Mouse (Mus musculus) neural tube, embryonic 13.5 days (tissue): ENCODE measurements at regions not wholly inside any gene's neighbourhood (a gene's known extent, or its start where the extent isn't known, plus 50 kb on each side); places are given as distances from the start of the nearest gene placed in this dataset.

Experiments used
- ATAC-seq: fragments of 200-750 bp; cut with Nextera tagmentation; 2 replicates; pipeline ENCODE4 v1.8.0; 2017; ENCODE audit warnings: low read depth, mild to moderate bottlenecking, moderate TSS enrichment, moderate library complexity
- H3K27ac ChIP-seq: fragments of 300-500 bp; sonication (generic); replicated peaks from 2 replicates; pipeline ENCODE4 v1.5.1; 2015; ENCODE audit warnings: moderate library complexity, mild to moderate bottlenecking, inconsistent platforms
- H3K27me3 ChIP-seq: fragments of 300-500 bp; sonication (generic); 2 replicates; pipeline ENCODE4 v1.6.1; 2015; ENCODE audit warnings: mild to moderate bottlenecking, inconsistent platforms
- H3K36me3 ChIP-seq: fragments of 300-500 bp; sonication (generic); 2 replicates; pipeline ENCODE4 v1.6.1; 2015; ENCODE audit warnings: mild to moderate bottlenecking, inconsistent platforms
- H3K4me1 ChIP-seq: fragments of 300-500 bp; sonication (generic); replicated peaks from 2 replicates; pipeline ENCODE4 v1.6.1; 2015; ENCODE audit warnings: inconsistent platforms
- H3K4me2 ChIP-seq: fragments of 300-500 bp; sonication (generic); 2 replicates; pipeline ENCODE4 v1.6.1; 2015; ENCODE audit warnings: inconsistent platforms, mild to moderate bottlenecking, moderate library complexity
- H3K4me3 ChIP-seq: fragments of 300-500 bp; sonication (generic); 2 replicates; pipeline ENCODE4 v1.5.1; 2015; ENCODE audit warnings: mild to moderate bottlenecking, inconsistent platforms
- H3K9ac ChIP-seq: fragments of 300-500 bp; sonication (generic); 2 replicates; pipeline ENCODE4 v1.6.1; 2015; ENCODE audit warnings: moderate library complexity, mild to moderate bottlenecking, inconsistent platforms
- H3K9me3 ChIP-seq: fragments of 300-500 bp; sonication (generic); 2 replicates; pipeline ENCODE4 v1.6.1; 2016; ENCODE audit warnings: inconsistent platforms
- WGBS: fragments of 180-500 bp; shearing (Covaris S2); methylation state at CpG from one replicate; pipeline ENCODE4 v1.1.7; 2015; 5-methylcytosine and 5-hydroxymethylcytosine counted together

DNA sequence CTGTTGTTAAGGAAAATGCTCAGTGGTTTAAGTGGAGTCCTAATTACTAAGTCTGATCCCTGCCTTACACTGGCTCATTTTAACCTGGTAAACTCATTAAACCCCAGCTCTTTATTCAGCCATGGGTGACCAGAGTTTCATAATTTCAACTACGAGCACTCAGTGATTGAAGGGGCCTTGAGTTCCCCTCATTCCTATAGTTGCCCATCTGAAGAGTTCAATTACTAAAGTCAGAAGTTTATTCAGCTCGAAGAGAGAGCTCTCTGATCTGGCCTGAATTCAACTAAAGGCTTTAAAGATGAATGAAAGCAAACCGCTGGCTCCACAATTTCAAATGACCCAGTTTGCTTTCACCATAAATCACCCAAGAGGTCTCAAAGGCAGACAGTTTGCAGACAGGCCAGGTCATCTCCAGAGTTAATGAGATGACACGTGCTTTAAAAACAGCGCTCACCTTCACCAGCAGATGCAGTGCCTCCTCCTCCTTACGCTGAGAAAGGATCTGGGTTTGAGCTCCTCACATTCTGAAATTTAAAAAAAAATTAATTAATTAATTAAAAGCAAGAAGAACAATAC lies 154.3 kb upstream of the Slc24a2 start:
- no peaks in the 10 kb centered on the region for H3K9me3 ChIP-seq
- H3K9ac ChIP-seq: no peak overlapping the region
- no peaks in the 10 kb centered on the region for H3K27me3 ChIP-seq
- H3K4me1 ChIP-seq: peaks cover 41% of the 10 kb centered on the region
- 12% methylated on average over 6 of the region's 6 CpGs for WGBS
- H3K27ac ChIP-seq: no peak overlapping the region
- no peak for ATAC-seq
- H3K36me3 ChIP-seq: no peaks in the 10 kb centered on the region
- no peak overlapping the region for H3K4me2 ChIP-seq
- H3K4me3 ChIP-seq: no peak overlapping the region

DNA sequence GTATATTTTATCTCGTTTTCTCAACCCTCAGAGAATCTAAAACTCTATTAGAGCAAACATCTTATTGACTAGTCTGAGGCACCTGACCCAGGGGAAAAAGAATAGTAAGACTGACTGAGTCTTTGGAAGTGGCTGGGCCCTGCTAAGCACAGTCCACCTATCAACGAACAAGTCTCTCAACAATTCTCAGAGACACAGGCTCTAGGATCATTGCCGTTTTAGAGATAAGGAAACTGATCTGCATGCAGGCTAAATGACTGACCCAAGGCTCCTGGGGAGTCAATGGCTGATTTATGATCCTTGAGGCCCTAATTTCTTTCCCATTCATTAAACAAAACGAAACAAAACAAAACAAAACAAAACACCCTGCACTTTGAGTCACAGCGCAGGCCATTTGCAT lies 150.4 kb upstream of the Slc24a2 start:
- H3K9ac ChIP-seq: no peak overlapping the region
- no peaks in the 10 kb centered on the region for H3K36me3 ChIP-seq
- H3K4me3 ChIP-seq: no peak overlapping the region
- H3K4me2 ChIP-seq: no peak overlapping the region
- no peak overlapping the region for H3K27ac ChIP-seq
- H3K9me3 ChIP-seq: no peaks in the 10 kb centered on the region
- ATAC-seq: no peak
- 28% methylated on average over 5 of the region's 5 CpGs for WGBS
- H3K27me3 ChIP-seq: no peaks in the 10 kb centered on the region
- H3K4me1 ChIP-seq: peaks cover 43% of the 10 kb centered on the region

DNA sequence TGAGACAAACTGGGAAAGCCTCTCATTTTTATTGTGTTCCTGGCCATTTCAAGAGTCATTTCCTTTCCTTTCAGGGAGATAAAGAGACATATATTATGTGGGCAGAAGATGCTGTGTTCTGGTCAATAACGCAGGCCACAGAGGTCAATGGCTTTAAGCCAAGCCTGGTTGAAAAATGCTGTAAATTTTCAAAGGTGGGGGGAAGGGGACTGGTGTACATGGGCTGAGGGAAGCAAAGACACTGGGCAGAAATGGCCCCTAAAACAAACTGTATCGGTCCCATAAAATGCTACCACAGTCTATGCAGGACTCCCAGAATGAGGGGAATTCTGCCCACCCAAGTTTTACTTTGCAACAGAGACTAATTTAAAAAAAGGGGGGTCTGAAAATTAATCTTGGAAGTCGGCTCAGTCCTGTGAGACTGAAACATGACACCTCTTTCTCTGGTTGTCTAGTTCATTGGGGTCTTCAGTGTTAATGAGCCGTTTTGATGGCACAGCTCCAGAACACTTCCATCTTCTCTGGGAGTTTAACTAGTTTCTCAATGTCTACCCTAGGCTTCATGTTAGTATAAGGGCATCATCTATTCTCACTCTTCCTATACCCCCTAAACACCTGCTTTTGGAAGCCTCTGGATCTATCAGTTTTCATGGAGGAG lies 149.4 kb upstream of the Slc24a2 start:
- Histone ChIP-seq H3K27ac (no peak overlapping the region), H3K4me3 (no peak overlapping the region), H3K4me1 (peaks cover 33% of the 10 kb centered on the region), H3K9ac (no peak overlapping the region), H3K9me3 (no peaks in the 10 kb centered on the region), H3K4me2 (no peak overlapping the region), H3K36me3 (no peaks in the 10 kb centered on the region), H3K27me3 (no peaks in the 10 kb centered on the region)
- peak; percentile 32; the same call in 1 of the 2 replicates for ATAC-seq
- WGBS: 10% methylated on average over 4 of the region's 4 CpGs

DNA sequence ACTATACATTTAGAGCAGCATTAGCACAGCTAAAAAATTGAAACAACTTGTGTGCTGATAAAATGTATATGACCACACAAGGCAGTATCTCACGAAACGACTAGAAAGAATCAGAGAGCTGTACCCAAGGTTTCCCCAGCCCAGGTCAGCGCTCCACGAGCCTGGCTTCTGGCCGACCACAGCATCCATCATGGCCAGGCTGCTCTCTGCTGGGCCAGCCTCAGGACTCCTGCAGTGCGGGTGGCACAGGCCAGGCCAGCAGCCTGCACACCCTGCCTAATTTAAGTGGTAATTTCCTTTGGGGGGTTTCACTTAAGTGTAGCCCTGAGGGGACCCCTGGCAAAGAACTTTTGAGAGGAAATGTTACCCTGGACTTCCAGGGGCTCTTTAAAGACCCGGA lies 141.7 kb upstream of the Slc24a2 start:
- Histone ChIP-seq H3K36me3 (no peaks in the 10 kb centered on the region), H3K4me1 (peaks cover 41% of the 10 kb centered on the region), H3K9me3 (no peaks in the 10 kb centered on the region), H3K27me3 (no peaks in the 10 kb centered on the region), H3K27ac (no peak overlapping the region), H3K4me2 (no peak overlapping the region), H3K4me3 (no peak overlapping the region), H3K9ac (0 out of 2 replicates have a peak overlapping the region, but pooled peaks have one; percentile 9)
- no peak for ATAC-seq
- 31% methylated on average over 7 of the region's 7 CpGs for WGBS

DNA sequence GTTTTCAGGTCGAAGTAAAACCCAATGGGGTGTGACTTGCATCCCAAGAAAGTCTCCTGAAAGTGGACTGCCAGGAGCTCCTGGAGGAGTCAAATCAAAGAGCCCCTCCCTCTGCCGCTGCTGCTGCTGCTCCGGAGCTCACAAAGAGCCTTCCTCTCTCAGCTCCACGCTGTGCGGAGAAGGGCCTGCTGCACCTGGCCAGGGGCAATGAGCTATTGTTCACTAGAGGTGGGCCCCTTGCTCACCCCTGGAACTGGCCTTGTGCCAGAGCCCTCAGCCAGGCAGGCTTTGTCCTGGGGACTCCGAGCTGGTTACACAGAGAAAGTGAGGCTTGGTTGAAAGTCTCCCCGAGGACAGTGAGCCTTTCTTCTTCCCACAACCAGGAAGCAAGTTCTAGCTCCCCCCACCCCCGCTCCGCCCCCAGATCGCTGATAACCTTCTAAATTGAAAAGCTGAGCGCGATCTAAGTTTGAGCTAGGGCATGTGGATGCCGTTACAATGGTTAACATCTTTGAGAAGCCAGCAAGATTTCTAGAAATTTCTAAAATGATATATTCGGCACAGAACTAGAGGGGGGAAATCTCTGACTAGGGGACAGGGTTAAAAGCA lies 139.5 kb upstream of the Slc24a2 start:
- Histone ChIP-seq H3K9ac (peak overlapping the region; percentile 47), H3K9me3 (no peaks in the 10 kb centered on the region), H3K4me2 (peak overlapping the region; percentile 61), H3K27ac (peak overlapping the region; percentile 53), H3K27me3 (no peaks in the 10 kb centered on the region), H3K4me3 (peak overlapping the region; percentile 14; the same call in 1 of the 2 replicates), H3K36me3 (no peaks in the 10 kb centered on the region), H3K4me1 (peaks cover 41% of the 10 kb centered on the region)
- peak; percentile 32 for ATAC-seq
- WGBS: 9% methylated on average over 14 of the region's 14 CpGs

DNA sequence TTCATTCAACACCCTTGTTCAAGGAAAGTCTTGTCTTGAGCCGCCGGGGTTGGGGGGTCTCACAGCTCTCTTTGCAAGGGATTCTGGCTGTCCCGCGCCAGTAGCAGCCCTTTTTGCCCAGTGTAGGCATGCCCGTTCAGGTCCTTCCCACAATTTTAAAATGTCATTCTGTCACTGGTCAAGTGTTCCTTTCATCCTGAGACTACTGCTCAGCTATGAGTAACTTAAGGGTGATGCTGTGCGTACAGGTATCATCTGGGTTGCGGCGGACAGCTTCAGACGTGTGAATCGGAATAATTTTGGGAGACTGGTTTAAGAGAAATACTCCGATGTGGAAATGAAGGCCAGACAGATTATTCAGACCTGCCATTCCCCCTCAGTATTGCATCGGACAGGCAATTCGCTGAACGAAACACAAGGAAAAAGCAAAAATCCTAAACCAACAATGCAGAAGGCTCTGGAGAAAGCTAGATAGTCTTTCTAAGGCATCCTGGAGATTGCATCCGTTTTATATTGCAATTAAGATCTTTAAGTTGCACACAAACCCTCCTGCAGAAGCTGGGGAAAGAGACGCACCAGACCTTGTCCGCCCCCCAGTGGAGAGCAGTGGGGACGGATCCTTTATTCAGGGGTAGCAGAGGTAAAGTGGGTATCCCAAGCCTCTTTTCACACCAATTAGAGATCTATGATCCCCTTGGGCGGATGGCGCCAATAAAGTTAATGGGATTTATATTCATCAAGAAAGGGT lies 138.3 kb upstream of the Slc24a2 start:
- ATAC-seq: peak; percentile 88
- 6% methylated on average over 20 of the region's 20 CpGs for WGBS
- no peaks in the 10 kb centered on the region for H3K9me3 ChIP-seq
- peak overlapping the region; percentile 90 for H3K27ac ChIP-seq
- peak overlapping the region; percentile 72 for H3K9ac ChIP-seq
- H3K36me3 ChIP-seq: no peaks in the 10 kb centered on the region
- peak overlapping the region; percentile 61 for H3K4me2 ChIP-seq
- peak overlapping the region; percentile 38 for H3K4me3 ChIP-seq
- no peaks in the 10 kb centered on the region for H3K27me3 ChIP-seq
- H3K4me1 ChIP-seq: peaks cover 41% of the 10 kb centered on the region

DNA sequence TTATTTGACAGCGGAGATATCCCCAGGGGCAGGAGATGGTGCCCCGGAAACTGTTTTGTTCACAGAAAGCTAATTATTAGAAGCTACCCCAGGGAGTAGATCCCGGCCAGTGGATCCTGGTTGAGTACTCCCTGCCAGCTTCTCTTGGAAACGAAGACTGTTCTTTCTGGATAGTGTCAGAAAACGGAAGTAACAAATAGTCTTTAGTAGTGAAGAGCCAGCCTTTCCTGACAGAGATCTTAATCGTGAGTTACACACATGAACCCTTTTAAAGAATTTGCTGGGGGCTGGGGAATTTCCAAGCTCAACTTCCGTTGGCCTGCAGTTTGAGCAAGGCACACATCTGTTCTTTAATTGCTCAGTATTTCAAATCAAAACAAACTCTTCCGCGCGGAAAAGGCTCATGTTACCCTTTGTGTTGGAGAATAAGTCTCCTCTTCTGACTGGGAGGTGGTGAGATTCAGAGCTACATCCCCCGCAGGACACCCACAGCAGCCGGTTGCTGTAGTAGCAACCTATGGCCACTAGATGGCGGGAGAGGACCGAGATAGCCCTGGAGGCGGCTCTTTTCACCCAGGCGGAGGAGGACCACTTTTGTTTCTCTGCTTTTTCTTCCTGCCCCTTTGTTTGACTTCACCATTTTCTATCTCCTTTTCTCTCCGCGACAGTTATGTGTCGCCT lies 137.6 kb upstream of the Slc24a2 start:
- peaks cover 41% of the 10 kb centered on the region for H3K4me1 ChIP-seq
- 6% methylated on average over 19 of the region's 19 CpGs for WGBS

DNA sequence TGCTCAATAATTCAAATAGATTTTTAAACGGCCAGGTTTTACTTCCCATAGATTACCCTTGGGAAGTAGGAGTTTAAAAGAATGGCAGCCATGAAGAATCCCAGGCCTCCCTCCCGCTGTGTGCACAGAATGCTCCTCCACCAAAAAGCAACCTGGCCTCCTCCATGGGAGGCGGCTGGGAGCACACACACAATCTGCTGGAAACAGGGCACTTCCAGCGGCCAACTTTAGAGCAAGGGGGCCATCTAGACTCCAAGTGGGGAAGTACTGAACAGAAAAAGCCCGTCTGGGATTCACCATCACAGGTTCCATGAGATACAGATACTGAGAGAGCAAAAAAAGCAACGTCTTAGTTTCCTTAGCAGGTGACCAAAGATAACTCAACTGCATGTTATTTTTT lies 131.9 kb upstream of the Slc24a2 start:
- no peaks in the 10 kb centered on the region for H3K9me3 ChIP-seq
- 10% methylated on average over 6 of the region's 6 CpGs for WGBS
- ATAC-seq: peak; percentile 75
- no peak overlapping the region for H3K9ac ChIP-seq
- no peaks in the 10 kb centered on the region for H3K27me3 ChIP-seq
- no peak overlapping the region for H3K27ac ChIP-seq
- no peaks in the 10 kb centered on the region for H3K4me1 ChIP-seq
- H3K4me3 ChIP-seq: no peak overlapping the region
- no peak overlapping the region for H3K4me2 ChIP-seq
- no peaks in the 10 kb centered on the region for H3K36me3 ChIP-seq

More for the DNA sequence above, 137.6 kb upstream of the Slc24a2 start:
- H3K9ac ChIP-seq: peak overlapping the region; percentile 72
- peak overlapping the region; percentile 61 for H3K4me2 ChIP-seq
- H3K36me3 ChIP-seq: no peaks in the 10 kb centered on the region
- no peaks in the 10 kb centered on the region for H3K27me3 ChIP-seq
- H3K4me3 ChIP-seq: peak overlapping the region; percentile 38
- ATAC-seq: peak; percentile 87
- no peaks in the 10 kb centered on the region for H3K9me3 ChIP-seq
- H3K27ac ChIP-seq: peak overlapping the region; percentile 90

DNA sequence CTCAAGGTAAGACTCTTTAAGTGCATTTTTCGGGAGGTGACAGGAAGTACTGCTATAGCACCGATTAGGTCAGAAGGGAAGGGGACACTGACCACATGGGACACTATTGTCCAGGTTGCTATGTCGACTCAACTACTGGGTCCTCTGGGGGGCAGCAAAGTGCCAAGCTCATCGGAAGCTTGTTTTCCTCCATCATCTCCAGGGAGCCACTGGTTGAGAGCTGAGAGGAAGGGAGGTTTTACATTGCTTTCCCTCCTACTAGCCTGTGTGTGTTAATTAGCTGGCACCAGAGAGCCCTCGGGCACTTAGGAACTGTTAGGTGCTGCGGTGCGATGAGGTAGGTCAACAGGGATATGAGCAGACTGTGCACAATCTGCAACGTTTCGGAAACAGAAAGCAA lies 129.2 kb upstream of the Slc24a2 start:
- no peak overlapping the region for H3K4me2 ChIP-seq
- no peaks in the 10 kb centered on the region for H3K4me1 ChIP-seq
- 42% methylated on average over 9 of the region's 9 CpGs for WGBS
- no peaks in the 10 kb centered on the region for H3K27me3 ChIP-seq
- no peak overlapping the region for H3K4me3 ChIP-seq
- ATAC-seq: no peak
- no peak overlapping the region for H3K9ac ChIP-seq
- no peaks in the 10 kb centered on the region for H3K9me3 ChIP-seq
- no peaks in the 10 kb centered on the region for H3K36me3 ChIP-seq
- H3K27ac ChIP-seq: no peak overlapping the region

DNA sequence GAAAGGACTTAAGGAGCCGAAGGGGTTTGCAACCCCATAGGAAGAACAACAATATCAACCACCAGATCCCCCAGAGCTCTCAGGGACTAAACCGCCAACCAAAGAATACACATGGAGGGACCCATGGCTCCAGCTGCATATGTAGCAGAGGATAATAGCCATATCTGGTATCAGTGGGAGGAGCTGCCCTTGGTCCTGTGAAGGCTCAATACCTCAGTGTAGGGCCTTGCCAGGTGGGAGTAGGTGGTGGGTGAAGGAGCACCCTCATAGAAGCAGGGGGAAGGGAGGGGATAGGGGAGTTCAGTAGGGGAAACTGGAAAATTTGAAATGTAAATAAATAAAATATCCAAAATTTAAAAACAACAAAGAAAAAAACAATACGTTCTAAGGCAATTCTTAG lies 128.7 kb upstream of the Slc24a2 start:
- Histone ChIP-seq H3K27me3 (no peaks in the 10 kb centered on the region), H3K36me3 (no peaks in the 10 kb centered on the region), H3K4me3 (no peak overlapping the region), H3K27ac (no peak overlapping the region), H3K4me2 (no peak overlapping the region), H3K4me1 (no peaks in the 10 kb centered on the region), H3K9ac (no peak overlapping the region), H3K9me3 (no peaks in the 10 kb centered on the region)
- ATAC-seq: no peak
- WGBS: 91% methylated on average over 3 of the region's 3 CpGs

DNA sequence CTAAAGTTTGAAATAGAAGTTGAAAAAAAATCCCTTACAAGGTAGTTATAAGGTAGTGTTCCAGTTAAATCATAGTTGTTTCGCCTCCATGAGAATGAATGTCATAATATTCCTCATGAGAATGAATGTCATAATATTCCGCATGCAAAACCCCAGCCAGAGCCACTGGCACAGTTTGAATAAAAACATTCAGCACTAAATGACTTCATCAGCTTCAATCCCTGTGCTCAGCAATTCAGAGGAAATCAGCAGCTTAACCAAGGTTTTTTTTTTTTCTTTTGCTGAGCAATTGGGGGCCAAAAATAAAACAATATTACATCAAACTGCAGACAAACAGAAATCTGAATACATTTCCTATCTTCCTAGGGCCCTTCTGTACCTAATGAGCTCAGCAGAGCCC lies 102.7 kb upstream of the Slc24a2 start:
- H3K4me1 ChIP-seq: peaks cover 19% of the 10 kb centered on the region
- no peaks in the 10 kb centered on the region for H3K27me3 ChIP-seq
- no peak overlapping the region for H3K4me2 ChIP-seq
- no peaks in the 10 kb centered on the region for H3K36me3 ChIP-seq
- WGBS: 44% methylated on average over 2 of the region's 2 CpGs
- no peak overlapping the region for H3K9ac ChIP-seq
- H3K27ac ChIP-seq: peak overlapping the region; percentile 42; the same call in 1 of the 2 replicates
- H3K9me3 ChIP-seq: no peaks in the 10 kb centered on the region
- ATAC-seq: no peak
- H3K4me3 ChIP-seq: no peak overlapping the region

DNA sequence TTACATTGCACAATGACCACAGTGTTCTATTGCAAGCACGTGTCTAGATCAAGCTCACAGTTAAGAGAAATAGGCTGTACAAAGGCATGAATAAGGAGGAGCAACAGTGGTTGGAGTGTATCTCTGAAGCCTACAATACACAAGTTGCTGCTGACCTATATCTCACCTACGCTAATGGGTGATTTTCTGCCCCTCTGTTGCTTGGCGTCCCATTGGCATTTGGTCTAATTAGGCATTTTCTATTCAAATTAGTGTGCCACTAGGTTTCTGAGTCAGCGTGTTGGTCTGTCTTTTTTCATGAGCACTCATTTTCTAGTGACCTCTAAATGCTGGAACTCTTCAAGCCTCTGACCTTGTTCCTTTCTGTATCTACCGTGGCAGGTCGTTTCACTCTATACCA lies 98.9 kb upstream of the Slc24a2 start:
- H3K27me3 ChIP-seq: no peaks in the 10 kb centered on the region
- ATAC-seq: no peak
- no peaks in the 10 kb centered on the region for H3K9me3 ChIP-seq
- H3K36me3 ChIP-seq: no peaks in the 10 kb centered on the region
- WGBS: 69% methylated on average over 6 of the region's 6 CpGs
- peaks cover 19% of the 10 kb centered on the region for H3K4me1 ChIP-seq
- no peak overlapping the region for H3K4me3 ChIP-seq
- no peak overlapping the region for H3K9ac ChIP-seq
- no peak overlapping the region for H3K4me2 ChIP-seq
- H3K27ac ChIP-seq: no peak overlapping the region
